Mouse (Mus musculus) liver, postnatal 0 days (tissue): Measurements from ENCODE around the gene Arfgef3.

ENCODE experiments used
- CTCF ChIP-seq: sonication (generic); IDR thresholded peaks from 2 replicates; pipeline ENCODE4 v1.5.1; 2016; ENCODE audit warnings: antibody characterized with exemption, low read depth
- EP300 ChIP-seq: IDR thresholded peaks from 2 replicates; pipeline ENCODE4 v1.6.1; 2016; ENCODE audit warnings: antibody characterized with exemption, low read depth, mild to moderate bottlenecking

DNA sequence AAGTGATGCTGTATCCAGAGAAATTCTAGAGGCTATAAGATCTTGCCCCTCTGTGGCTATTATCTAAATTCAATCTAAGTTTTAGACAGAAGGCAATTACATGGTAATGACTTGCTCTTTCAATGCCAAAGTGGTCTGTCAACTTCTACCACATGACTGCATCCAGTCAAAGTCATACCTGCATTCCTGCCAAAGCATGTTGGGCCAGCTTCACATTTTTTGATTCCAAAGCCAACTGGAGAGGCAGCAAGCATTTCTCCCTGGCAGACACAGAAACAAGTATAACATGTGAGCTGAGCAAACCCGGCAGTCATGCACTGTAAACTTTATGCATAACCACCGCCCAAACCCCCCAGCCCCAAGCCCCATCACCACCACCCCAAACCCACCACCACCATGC, 44.6 kb downstream of the Arfgef3 start:
- no peak for TF ChIP-seq CTCF
- TF ChIP-seq EP300: no peak
